Mouse (Mus musculus) ES-Bruce4 (cell line): ENCODE data around the gene Cpt2. TPM values are rescaled to one million over a fixed set of nuclear protein-coding genes. Genes with fewer than 3 reads are reported as not detected.

Source experiments
- H3K27ac ChIP-seq: 2 replicates; pipeline ENCODE4 v1.5.1; 2012; ENCODE audit warnings: low read length, inconsistent platforms; ENCODE audit not compliant: insufficient read depth
- H3K27me3 ChIP-seq: 2 replicates; pipeline ENCODE4 v1.6.1; 2012; ENCODE audit warnings: mild to moderate bottlenecking, low read length, inconsistent platforms; ENCODE audit not compliant: control insufficient read depth, poor library complexity, insufficient read depth, severe bottlenecking
- H3K36me3 ChIP-seq: 2 replicates; pipeline ENCODE4 v1.6.1; 2012; ENCODE audit warnings: inconsistent platforms, mild to moderate bottlenecking, low read length, moderate library complexity; ENCODE audit not compliant: control insufficient read depth, poor library complexity, insufficient read depth, severe bottlenecking
- H3K4me1 ChIP-seq: one replicate; pipeline ENCODE4 v1.8.1; 2011; ENCODE audit warnings: low read length; ENCODE audit not compliant: control insufficient read depth, insufficient read depth
- H3K4me3 ChIP-seq: 2 replicates; pipeline ENCODE4 v1.5.1; 2011; ENCODE audit warnings: low read depth, mild to moderate bottlenecking, low read length
- H3K9ac ChIP-seq: 2 replicates; pipeline ENCODE4 v1.6.1; 2012; ENCODE audit warnings: low read depth, mild to moderate bottlenecking, inconsistent platforms; ENCODE audit not compliant: poor library complexity, severe bottlenecking
- H3K9me3 ChIP-seq: replicated peaks from 2 replicates; pipeline ENCODE4 v1.6.1; 2012; ENCODE audit warnings: mild to moderate bottlenecking, low read length, inconsistent platforms; ENCODE audit not compliant: control insufficient read depth, poor library complexity, insufficient read depth, severe bottlenecking
- CTCF ChIP-seq: IDR thresholded peaks from one replicate; pipeline ENCODE4 v1.8.1; 2011; ENCODE audit warnings: low read depth, low read length
- EP300 ChIP-seq: IDR thresholded peaks from 2 replicates; pipeline ENCODE4 v1.6.1; 2011; ENCODE audit warnings: low read depth, low read length; ENCODE audit not compliant: insufficient read depth
- POLR2A ChIP-seq: IDR thresholded peaks from one replicate; pipeline ENCODE4 v1.8.1; 2011; ENCODE audit warnings: low read length; ENCODE audit not compliant: insufficient read depth
- polyA plus RNA-seq: library from polyadenylated mRNA; stranded (reverse); fragments of >200 nt; gene quantifications from 2 replicates; pipeline ENCODE4 v1.2.4, GENCODE M21; 2011; ENCODE audit warnings: low read depth; ENCODE audit not compliant: missing spikeins, insufficient read depth, insufficient read length

Gene Cpt2
- polyA plus RNA-seq, 1 experiment, result 41.5 TPM

- H3K27me3 ChIP-seq, result no peaks in the 10 kb centered on the region
- no peak overlapping the region for H3K27ac ChIP-seq
- peaks cover 6% of the 10 kb centered on the region; the same call in 1 of the 2 replicates for H3K36me3 ChIP-seq
- H3K9ac ChIP-seq, result no peak overlapping the region
- TF ChIP-seq POLR2A (no peak), EP300 (no peak), CTCF (no peak)
- H3K4me3 ChIP-seq, result no peak overlapping the region
- no peaks in the 10 kb centered on the region for H3K9me3 ChIP-seq
- H3K4me1 ChIP-seq, result no peaks in the 10 kb centered on the region
Observed at GRCm38 (mm10) chr4:107910020-107910419, 13.4 kb downstream of the Cpt2 start.

- TF ChIP-seq POLR2A, result no peak
- TF ChIP-seq EP300, result no peak
- no peak for TF ChIP-seq CTCF
- H3K27ac ChIP-seq, result no peak overlapping the region
- no peaks in the 10 kb centered on the region for H3K27me3 ChIP-seq
- H3K9ac ChIP-seq, result no peak overlapping the region
- no peak overlapping the region for H3K4me3 ChIP-seq
- H3K9me3 ChIP-seq, result no peaks in the 10 kb centered on the region
- H3K4me1 ChIP-seq, result no peaks in the 10 kb centered on the region
- no peaks in the 10 kb centered on the region; the same call in 1 of the 2 replicates for H3K36me3 ChIP-seq
Observed at GRCm38 (mm10) chr4:107906561-107906960, 16.8 kb downstream of the Cpt2 start.

- no peaks in the 10 kb centered on the region; the same call in 1 of the 2 replicates for H3K36me3 ChIP-seq
- no peaks in the 10 kb centered on the region for H3K4me1 ChIP-seq
- H3K4me3 ChIP-seq, result no peak overlapping the region
- no peaks in the 10 kb centered on the region for H3K9me3 ChIP-seq
- H3K27ac ChIP-seq, result no peak overlapping the region
- no peak for TF ChIP-seq EP300
- TF ChIP-seq POLR2A, result no peak
- TF ChIP-seq CTCF, result no peak
- H3K9ac ChIP-seq, result no peak overlapping the region
- no peaks in the 10 kb centered on the region for H3K27me3 ChIP-seq
Observed at GRCm38 (mm10) chr4:107904252-107904651, 19.2 kb downstream of the Cpt2 start.

GRCm38 (mm10) chr4:107900206-107900605, 23.2 kb downstream of the Cpt2 start:
- Histone ChIP-seq H3K36me3 (peaks cover 8% of the 10 kb centered on the region), H3K4me3 (no peak overlapping the region), H3K27me3 (no peaks in the 10 kb centered on the region), H3K27ac (no peak overlapping the region), H3K9ac (no peak overlapping the region), H3K9me3 (no peaks in the 10 kb centered on the region), H3K4me1 (no peaks in the 10 kb centered on the region)
- TF ChIP-seq POLR2A (no peak), CTCF (no peak), EP300 (no peak)

- no peaks in the 10 kb centered on the region for H3K27me3 ChIP-seq
- no peaks in the 10 kb centered on the region for H3K9me3 ChIP-seq
- TF ChIP-seq POLR2A (no peak), CTCF (no peak), EP300 (no peak)
- H3K36me3 ChIP-seq, result peaks cover 8% of the 10 kb centered on the region
- H3K4me1 ChIP-seq, result no peaks in the 10 kb centered on the region
- H3K27ac ChIP-seq, result no peak overlapping the region
- no peak overlapping the region for H3K4me3 ChIP-seq
- no peak overlapping the region for H3K9ac ChIP-seq
Observed at GRCm38 (mm10) chr4:107899211-107899927, 24.0 kb downstream of the Cpt2 start.

- TF ChIP-seq EP300 (no peak), CTCF (peak; percentile 13)
- peaks cover 15% of the 10 kb centered on the region for H3K36me3 ChIP-seq
Observed at GRCm38 (mm10) chr4:107892663-107893062, 30.7 kb downstream of the Cpt2 start.

More at GRCm38 (mm10) chr4:107892663-107893062, 30.7 kb downstream of the Cpt2 start:
- H3K9me3 ChIP-seq, result no peaks in the 10 kb centered on the region
- no peak overlapping the region for H3K27ac ChIP-seq
- H3K9ac ChIP-seq, result no peak overlapping the region
- H3K4me3 ChIP-seq, result no peak overlapping the region
- peaks cover 2% of the 10 kb centered on the region for H3K4me1 ChIP-seq
- no peaks in the 10 kb centered on the region for H3K27me3 ChIP-seq
